Mouse (Mus musculus) limb, embryonic 14.5 days (tissue): ENCODE data around the gene Slc11a1. TPM values are rescaled to one million over a fixed set of nuclear protein-coding genes. Genes with fewer than 3 reads are reported as not detected.
A peak's percentile ranks its signal among the peaks of the same experiment; 100 is the strongest.

Experiments
- ATAC-seq: fragments of 200-750 bp; cut with Nextera tagmentation; 2 replicates; pipeline ENCODE4 v1.8.0; 2017; ENCODE audit warnings: low read depth, moderate number of reproducible peaks, moderate TSS enrichment; ENCODE audit not compliant: low FRiP score
- DNase-seq: peaks from one replicate; pipeline ENCODE4 v3.0.0-alpha.2; 2015; ENCODE audit warnings: low spot score
- H3K27ac ChIP-seq: fragments of 300-500 bp; sonication (generic); replicated peaks from 2 replicates; pipeline ENCODE4 v1.5.1; 2014; ENCODE audit warnings: low read depth, mild to moderate bottlenecking, low read length, moderate library complexity, mixed read lengths
- H3K27me3 ChIP-seq: fragments of 300-500 bp; sonication (generic); 2 replicates; pipeline ENCODE4 v1.6.1; 2014; ENCODE audit warnings: low read length, mixed read lengths; ENCODE audit not compliant: control insufficient read depth, insufficient read depth
- H3K36me3 ChIP-seq: fragments of 300-500 bp; sonication (generic); 2 replicates; pipeline ENCODE4 v1.6.1; 2014; ENCODE audit warnings: mild to moderate bottlenecking, low read length, moderate library complexity, mixed read lengths; ENCODE audit not compliant: control insufficient read depth, insufficient read depth
- H3K4me1 ChIP-seq: fragments of 300-500 bp; sonication (generic); 2 replicates; pipeline ENCODE4 v1.6.1; 2014; ENCODE audit warnings: antibody characterized with exemption, low read length, mixed read lengths; ENCODE audit not compliant: control insufficient read depth, insufficient read depth
- H3K4me2 ChIP-seq: fragments of 300-500 bp; sonication (generic); replicated peaks from 2 replicates; pipeline ENCODE4 v1.6.1; 2014; ENCODE audit warnings: low read depth, mild to moderate bottlenecking, low read length, moderate library complexity; ENCODE audit not compliant: severe bottlenecking
- H3K4me3 ChIP-seq: fragments of 300-500 bp; sonication (generic); replicated peaks from 2 replicates; pipeline ENCODE4 v1.5.1; 2014; ENCODE audit warnings: low read length
- H3K9ac ChIP-seq: fragments of 300-500 bp; sonication (generic); 2 replicates; pipeline ENCODE4 v1.6.1; 2014; ENCODE audit warnings: mild to moderate bottlenecking, low read depth, low read length, moderate library complexity; ENCODE audit not compliant: severe bottlenecking
- H3K9me3 ChIP-seq: fragments of 300-500 bp; sonication (generic); 2 replicates; pipeline ENCODE4 v1.6.1; 2016; ENCODE audit warnings: low read length; ENCODE audit not compliant: control insufficient read depth
- POLR2A ChIP-seq: fragments of 200-500 bp; IDR thresholded peaks from 2 replicates; pipeline ENCODE4 v1.8.0; 2012; ENCODE audit warnings: inconsistent platforms, mild to moderate bottlenecking, moderate library complexity, borderline replicate concordance; ENCODE audit not compliant: insufficient read depth, insufficient read length; ENCODE audit errors: extremely low read depth
- WGBS: fragments of 180-500 bp; shearing (Covaris S2); extraction: QIAGEN DNeasy Blood & Tissue Kit; methylation state at CpG from one replicate; pipeline ENCODE4 v1.1.7; 2014; 5-methylcytosine and 5-hydroxymethylcytosine counted together
- polyA plus RNA-seq, 2 experiments: library from polyadenylated mRNA; depleted of rRNA in 1 of 2; stranded (reverse) in 1 of 2; unstranded in 1 of 2; fragments of >200 nt; fragmentation: Nextera tagmentation in 1 of 2; extraction: Ambion mirVana in 1 of 2; gene quantifications; 2 replicates each; pipeline versions ENCODE4 v1.2.1 to v1.2.3; 2012 to 2014

The Slc11a1 gene
- polyA plus RNA-seq, 2 experiments = 3.2 to 8.0 TPM

GRCm38 (mm10) chr1:74363437-74363836 is 11.6 kb upstream of the Slc11a1 start:
- H3K27ac ChIP-seq = no peak overlapping the region
- H3K4me2 ChIP-seq = no peak overlapping the region
- no peaks in the 10 kb centered on the region for H3K27me3 ChIP-seq
- no peaks in the 10 kb centered on the region for H3K9me3 ChIP-seq
- no peak for DNase-seq
- no peaks in the 10 kb centered on the region for H3K36me3 ChIP-seq
- H3K4me1 ChIP-seq = peaks cover 10% of the 10 kb centered on the region
- no peak for TF ChIP-seq POLR2A
- ATAC-seq = no peak
- no peak overlapping the region for H3K4me3 ChIP-seq
- WGBS = 59% methylated on average over 5 of the region's 5 CpGs
- H3K9ac ChIP-seq = no peak overlapping the region

- H3K9ac ChIP-seq = no peak overlapping the region
- no peak for DNase-seq
- no peaks in the 10 kb centered on the region for H3K27me3 ChIP-seq
- no peak overlapping the region for H3K4me2 ChIP-seq
- H3K36me3 ChIP-seq = no peaks in the 10 kb centered on the region
- TF ChIP-seq POLR2A = no peak
- 63% methylated on average over 8 of the region's 8 CpGs for WGBS
- peaks cover 10% of the 10 kb centered on the region for H3K4me1 ChIP-seq
- no peak overlapping the region for H3K4me3 ChIP-seq
- H3K27ac ChIP-seq = no peak overlapping the region
- no peaks in the 10 kb centered on the region for H3K9me3 ChIP-seq
- no peak for ATAC-seq
Observed at GRCm38 (mm10) chr1:74364270-74364669, 10.7 kb upstream of the Slc11a1 start.

GRCm38 (mm10) chr1:74367886-74368645 is 6.9 kb upstream of the Slc11a1 start:
- Histone ChIP-seq H3K36me3 (no peaks in the 10 kb centered on the region), H3K9ac (peak overlapping the region; percentile 45), H3K27ac (no peak overlapping the region), H3K4me3 (peak overlapping the region; percentile 22), H3K4me1 (peaks cover 3% of the 10 kb centered on the region; the same call in 1 of the 2 replicates), H3K27me3 (no peaks in the 10 kb centered on the region), H3K9me3 (no peaks in the 10 kb centered on the region), H3K4me2 (peak overlapping the region; percentile 54)
- peak; percentile 87 for ATAC-seq
- peak; percentile 67 for DNase-seq
- 14% methylated on average over 32 of the region's 34 CpGs for WGBS
- TF ChIP-seq POLR2A = no peak

- no peak overlapping the region for H3K9ac ChIP-seq
- no peaks in the 10 kb centered on the region for H3K36me3 ChIP-seq
- H3K27me3 ChIP-seq = no peaks in the 10 kb centered on the region
- 40% methylated on average over 4 of the region's 4 CpGs for WGBS
- TF ChIP-seq POLR2A = no peak
- ATAC-seq = no peak
- no peak overlapping the region for H3K27ac ChIP-seq
- H3K9me3 ChIP-seq = no peaks in the 10 kb centered on the region
- H3K4me1 ChIP-seq = peaks cover 3% of the 10 kb centered on the region; the same call in 1 of the 2 replicates
- DNase-seq = no peak
- H3K4me3 ChIP-seq = no peak overlapping the region
- no peak overlapping the region for H3K4me2 ChIP-seq
Observed at GRCm38 (mm10) chr1:74370040-74370439, 5.0 kb upstream of the Slc11a1 start.

GRCm38 (mm10) chr1:74373372-74373771 is 1.6 kb upstream of the Slc11a1 start:
- Histone ChIP-seq H3K36me3 (no peaks in the 10 kb centered on the region), H3K9ac (no peak overlapping the region), H3K4me1 (no peaks in the 10 kb centered on the region), H3K27me3 (no peaks in the 10 kb centered on the region), H3K4me2 (no peak overlapping the region), H3K4me3 (no peak overlapping the region), H3K9me3 (no peaks in the 10 kb centered on the region), H3K27ac (no peak overlapping the region)
- DNase-seq (no peak), ATAC-seq (no peak)
- WGBS = 74% methylated on average over 4 of the region's 4 CpGs
- TF ChIP-seq POLR2A = no peak
